Mouse (Mus musculus) cerebellum, adult 2 months (tissue): ENCODE data around the gene Rpl36a-ps1.

Experiments
- CTCF ChIP-seq: fragments of 200-500 bp; IDR thresholded peaks from 2 replicates; pipeline ENCODE4 v1.5.1; 2011; ENCODE audit warnings: low read depth, mild to moderate bottlenecking, control low read depth, low read length, moderate library complexity, borderline replicate concordance; ENCODE audit not compliant: insufficient read depth
- POLR2A ChIP-seq: fragments of 200-500 bp; IDR thresholded peaks from 2 replicates; pipeline ENCODE4 v1.6.1; 2011; ENCODE audit warnings: low read length, control low read depth, borderline replicate concordance; ENCODE audit not compliant: insufficient read depth

GRCm38 (mm10) chr14:99043499-99043898, 49.4 kb upstream of the Rpl36a-ps1 start:
- TF ChIP-seq CTCF (no peak), POLR2A (no peak)
